Mouse (Mus musculus) heart, adult 2 months (tissue): Measurements from ENCODE around the gene Tldc1.

Experiments
- CTCF ChIP-seq: fragments of 200-600 bp; IDR thresholded peaks from 2 replicates; pipeline ENCODE4 v1.8.1; 2022; ENCODE audit warnings: antibody characterized with exemption, mild to moderate bottlenecking, moderate library complexity
- POLR2A ChIP-seq: fragments of 200-500 bp; IDR thresholded peaks from 2 replicates; pipeline ENCODE4 v1.6.1; 2011; ENCODE audit warnings: mild to moderate bottlenecking, low read depth, low read length, control low read depth; ENCODE audit not compliant: insufficient read depth

DNA sequence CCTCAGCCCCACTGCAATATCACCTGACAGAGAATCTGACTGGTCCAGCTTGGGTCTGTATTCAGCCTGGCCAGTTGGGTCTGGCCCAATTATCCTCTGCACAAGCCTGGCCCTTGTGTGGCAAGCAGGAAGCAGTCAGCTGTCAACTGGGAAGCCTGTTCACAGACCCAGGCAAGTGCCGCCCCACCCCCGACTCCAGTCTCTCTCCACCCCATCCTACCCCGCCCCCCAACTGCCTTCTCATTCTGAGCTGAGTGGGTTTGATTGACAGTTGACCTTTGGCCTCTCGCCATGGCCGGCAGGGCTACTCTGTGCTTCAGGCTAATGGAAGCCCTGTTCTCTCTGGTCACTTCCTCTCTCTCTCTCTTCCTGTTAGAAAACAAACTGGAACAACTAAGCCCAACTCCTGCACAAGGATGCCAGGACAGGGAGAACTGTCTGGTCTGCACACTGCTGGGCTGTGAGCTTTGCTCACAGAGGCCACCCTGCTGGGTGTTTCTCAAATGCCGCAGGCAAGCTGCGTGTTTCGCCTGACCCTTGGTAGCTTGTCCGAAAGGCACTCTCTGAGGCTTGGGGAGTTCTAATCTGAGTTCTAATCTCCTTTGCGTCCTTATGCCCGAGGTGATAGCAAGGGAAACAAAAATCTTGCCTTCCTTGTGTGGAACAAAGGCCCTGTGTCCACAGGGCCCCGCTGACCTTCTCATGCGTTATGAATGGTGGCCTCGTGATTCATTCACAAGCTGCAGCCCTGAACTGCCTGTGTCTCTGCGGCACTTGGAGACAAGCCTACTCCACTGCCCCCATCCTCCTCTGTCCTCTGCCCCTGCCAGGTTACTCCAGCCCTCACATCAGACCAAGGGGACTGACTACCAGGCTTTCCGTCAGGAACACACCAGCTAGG, 13.8 kb upstream of the Tldc1 start:
- TF ChIP-seq POLR2A (no peak), CTCF (no peak)
